Mouse (Mus musculus) kidney, embryonic 16.5 days (tissue): ENCODE data around the gene Fignl2. TPM values are rescaled to one million over a fixed set of nuclear protein-coding genes. Genes with fewer than 3 reads are reported as not detected.

ENCODE experiments used
- ATAC-seq: fragments of 200-750 bp; cut with Nextera tagmentation; 2 replicates; pipeline ENCODE4 v1.8.0; 2017; ENCODE audit warnings: moderate TSS enrichment; ENCODE audit not compliant: low FRiP score, low TSS enrichment
- H3K27ac ChIP-seq: fragments of 300-500 bp; sonication (generic); 2 replicates; pipeline ENCODE4 v1.5.1; 2014; ENCODE audit warnings: low read length
- H3K27me3 ChIP-seq: fragments of 300-500 bp; sonication (generic); 2 replicates; pipeline ENCODE4 v1.6.1; 2014; ENCODE audit warnings: low read length, control low read depth, mixed read lengths; ENCODE audit not compliant: insufficient read depth
- H3K36me3 ChIP-seq: fragments of 300-500 bp; sonication (generic); 2 replicates; pipeline ENCODE4 v1.6.1; 2014; ENCODE audit warnings: low read length, control low read depth, mixed read lengths; ENCODE audit not compliant: insufficient read depth
- H3K4me1 ChIP-seq: fragments of 300-500 bp; sonication (generic); 2 replicates; pipeline ENCODE4 v1.6.1; 2014; ENCODE audit warnings: low read length, control low read depth, mixed read lengths; ENCODE audit not compliant: insufficient read depth
- H3K4me2 ChIP-seq: fragments of 300-500 bp; sonication (generic); replicated peaks from 2 replicates; pipeline ENCODE4 v1.6.1; 2014; ENCODE audit warnings: low read depth, low read length
- H3K4me3 ChIP-seq: fragments of 300-500 bp; sonication (generic); 2 replicates; pipeline ENCODE4 v1.5.1; 2014; ENCODE audit warnings: mild to moderate bottlenecking, low read length
- H3K9ac ChIP-seq: fragments of 300-500 bp; sonication (generic); replicated peaks from 2 replicates; pipeline ENCODE4 v1.6.1; 2014; ENCODE audit warnings: low read length
- H3K9me3 ChIP-seq: fragments of 300-500 bp; sonication (generic); 2 replicates; pipeline ENCODE4 v1.6.1; 2016; ENCODE audit warnings: low read length, control low read depth
- WGBS: fragments of 180-500 bp; shearing (Covaris S2); extraction: QIAGEN DNeasy Blood & Tissue Kit; methylation state at CpG from one replicate; pipeline ENCODE4 v1.1.7; 2014; 5-methylcytosine and 5-hydroxymethylcytosine counted together
- polyA plus RNA-seq: library from polyadenylated mRNA; unstranded; fragments of >200 nt; fragmentation: Nextera tagmentation; extraction: Ambion mirVana; gene quantifications from 2 replicates; pipeline ENCODE4 v1.2.1, GENCODE M21; 2015

Gene Fignl2
- polyA plus RNA-seq, 1 experiment from 2014 or later, result 0.35 TPM

- H3K36me3 ChIP-seq, result no peaks in the 10 kb centered on the region
- H3K9me3 ChIP-seq, result no peaks in the 10 kb centered on the region
- no peaks in the 10 kb centered on the region for H3K27me3 ChIP-seq
- peak; percentile 96 for ATAC-seq
- WGBS, result 10% methylated on average over 14 of the region's 15 CpGs
- peak overlapping the region; percentile 62 for H3K4me2 ChIP-seq
- H3K27ac ChIP-seq, result peak overlapping the region; percentile 51; the same call in 1 of the 2 replicates
- peak overlapping the region; percentile 53 for H3K4me3 ChIP-seq
- H3K4me1 ChIP-seq, result peaks cover 4% of the 10 kb centered on the region; the same call in 1 of the 2 replicates
- H3K9ac ChIP-seq, result peak overlapping the region; percentile 67
Measured at GRCm38 (mm10) chr15:101006251-101007040, 71.9 kb downstream of the Fignl2 start.

- 80% methylated on average over 8 of the region's 8 CpGs for WGBS
- Histone ChIP-seq H3K4me2 (no peak overlapping the region), H3K36me3 (no peaks in the 10 kb centered on the region), H3K9me3 (no peaks in the 10 kb centered on the region), H3K4me3 (no peak overlapping the region), H3K9ac (no peak overlapping the region), H3K4me1 (peaks cover 4% of the 10 kb centered on the region; the same call in 1 of the 2 replicates), H3K27ac (no peak overlapping the region), H3K27me3 (no peaks in the 10 kb centered on the region)
- ATAC-seq, result no peak
Measured at GRCm38 (mm10) chr15:101005717-101006116, 72.7 kb downstream of the Fignl2 start.

GRCm38 (mm10) chr15:101004538-101004937, 73.8 kb downstream of the Fignl2 start:
- no peak overlapping the region for H3K27ac ChIP-seq
- peaks cover 4% of the 10 kb centered on the region; the same call in 1 of the 2 replicates for H3K4me1 ChIP-seq
- no peak overlapping the region for H3K9ac ChIP-seq
- no peaks in the 10 kb centered on the region for H3K36me3 ChIP-seq
- no peaks in the 10 kb centered on the region for H3K27me3 ChIP-seq
- WGBS, result 76% methylated on average over 3 of the region's 3 CpGs
- H3K9me3 ChIP-seq, result no peaks in the 10 kb centered on the region
- no peak for ATAC-seq
- no peak overlapping the region for H3K4me3 ChIP-seq
- no peak overlapping the region for H3K4me2 ChIP-seq

GRCm38 (mm10) chr15:101002466-101002865, 75.9 kb downstream of the Fignl2 start:
- H3K4me1 ChIP-seq, result peaks cover 4% of the 10 kb centered on the region; the same call in 1 of the 2 replicates
- no peaks in the 10 kb centered on the region; the same call in 1 of the 2 replicates for H3K27me3 ChIP-seq
- ATAC-seq, result no peak
- H3K36me3 ChIP-seq, result no peaks in the 10 kb centered on the region
- no peak overlapping the region for H3K4me2 ChIP-seq
- no peak overlapping the region for H3K4me3 ChIP-seq
- H3K27ac ChIP-seq, result no peak overlapping the region
- H3K9ac ChIP-seq, result no peak overlapping the region
- no peaks in the 10 kb centered on the region for H3K9me3 ChIP-seq
- 93% methylated on average over 3 of the region's 3 CpGs for WGBS

- Histone ChIP-seq H3K27ac (no peak overlapping the region), H3K9ac (no peak overlapping the region), H3K4me2 (no peak overlapping the region), H3K9me3 (no peaks in the 10 kb centered on the region), H3K4me1 (no peaks in the 10 kb centered on the region), H3K27me3 (no peaks in the 10 kb centered on the region; the same call in 1 of the 2 replicates), H3K4me3 (no peak overlapping the region), H3K36me3 (no peaks in the 10 kb centered on the region)
- WGBS, result 90% methylated on average over 1 of the region's 1 CpGs
- no peak for ATAC-seq
Measured at GRCm38 (mm10) chr15:101001685-101002084, 76.7 kb downstream of the Fignl2 start.

Other genes starting within 250 kb of the Fignl2 start
- gene Scn8a, start 208.7 kb downstream of the Fignl2 start, polyA plus RNA-seq, result 8.1 and 8.2 TPM in 2 replicates
- gene Gm47841, start 31.2 kb downstream of the Fignl2 start, polyA plus RNA-seq, result not detected in 2 replicates
- not detected in 2 replicates for gene Ankrd33, start 37.2 kb upstream of the Fignl2 start, polyA plus RNA-seq
- gene Acvrl1, start 50.0 kb upstream of the Fignl2 start, polyA plus RNA-seq, result 20.6 and 24.4 TPM in 2 replicates
- gene Acvr1b, start 95.5 kb upstream of the Fignl2 start, polyA plus RNA-seq, result 7.4 and 8.8 TPM in 2 replicates
- 3.2 and 3.4 TPM in 2 replicates for gene Grasp, start 145.6 kb upstream of the Fignl2 start, polyA plus RNA-seq
- gene Nr4a1, start 175.7 kb upstream of the Fignl2 start, polyA plus RNA-seq, result 10.8 and 11.9 TPM in 2 replicates
- gene Atg101, start 205.7 kb upstream of the Fignl2 start, polyA plus RNA-seq, result 78.2 and 87.0 TPM in 2 replicates
- gene 6030408B16Rik, start 214.6 kb upstream of the Fignl2 start, polyA plus RNA-seq, result 23.2 and 23.9 TPM in 2 replicates